Mouse (Mus musculus) forebrain, embryonic 15.5 days (tissue): ENCODE measurements around the gene Eif3a. TPM values are rescaled to one million over a fixed set of nuclear protein-coding genes. Genes with fewer than 3 reads are reported as not detected.
A peak's percentile ranks its signal among the peaks of the same experiment; 100 is the strongest.

Source experiments
- ATAC-seq: fragments of 200-750 bp; cut with Nextera tagmentation; replicated peaks from 2 replicates; pipeline ENCODE4 v1.8.0; 2017; ENCODE audit warnings: mild to moderate bottlenecking, moderate TSS enrichment, moderate library complexity
- H3K27ac ChIP-seq: fragments of 300-500 bp; sonication (generic); replicated peaks from 2 replicates; pipeline ENCODE4 v1.5.1; 2015; ENCODE audit warnings: mild to moderate bottlenecking, inconsistent platforms
- H3K27me3 ChIP-seq: fragments of 300-500 bp; sonication (generic); 2 replicates; pipeline ENCODE4 v1.6.1; 2015; ENCODE audit warnings: inconsistent platforms
- H3K36me3 ChIP-seq: fragments of 300-500 bp; sonication (generic); 2 replicates; pipeline ENCODE4 v1.6.1; 2015; ENCODE audit warnings: mild to moderate bottlenecking, inconsistent platforms
- H3K4me1 ChIP-seq: fragments of 300-500 bp; sonication (generic); 2 replicates; pipeline ENCODE4 v1.6.1; 2015; ENCODE audit warnings: inconsistent platforms
- H3K4me2 ChIP-seq: fragments of 300-500 bp; sonication (generic); replicated peaks from 2 replicates; pipeline ENCODE4 v1.6.1; 2015; ENCODE audit warnings: mild to moderate bottlenecking, inconsistent platforms
- H3K4me3 ChIP-seq: fragments of 300-500 bp; sonication (generic); 2 replicates; pipeline ENCODE4 v1.5.1; 2015; ENCODE audit warnings: mild to moderate bottlenecking, inconsistent platforms
- H3K9ac ChIP-seq: fragments of 300-500 bp; sonication (generic); replicated peaks from 2 replicates; pipeline ENCODE4 v1.6.1; 2015; ENCODE audit warnings: mild to moderate bottlenecking, inconsistent platforms
- H3K9me3 ChIP-seq: fragments of 300-500 bp; sonication (generic); 2 replicates; pipeline ENCODE4 v1.6.1; 2016; ENCODE audit warnings: inconsistent platforms
- WGBS: fragments of 180-500 bp; shearing (Covaris S2); methylation state at CpG from one replicate; pipeline ENCODE4 v1.1.7; 2015; ENCODE audit warnings: mixed read lengths; 5-methylcytosine and 5-hydroxymethylcytosine counted together
- polyA plus RNA-seq: library from polyadenylated mRNA; unstranded; fragments of >200 nt; fragmentation: Nextera tagmentation; extraction: Ambion mirVana; gene quantifications from 2 replicates; pipeline ENCODE4 v1.2.1, GENCODE M21; 2015

Gene Eif3a
- polyA plus RNA-seq, 1 experiment from 2014 or later = 110 TPM

- H3K4me3 ChIP-seq = no peak overlapping the region
- WGBS = 94% methylated on average over 2 of the region's 2 CpGs
- H3K27ac ChIP-seq = no peak overlapping the region
- H3K9me3 ChIP-seq = no peaks in the 10 kb centered on the region
- H3K27me3 ChIP-seq = no peaks in the 10 kb centered on the region
- no peaks in the 10 kb centered on the region for H3K36me3 ChIP-seq
- peaks cover 16% of the 10 kb centered on the region for H3K4me1 ChIP-seq
- no peak overlapping the region for H3K4me2 ChIP-seq
- H3K9ac ChIP-seq = no peak overlapping the region
- ATAC-seq = no peak
Observed at GRCm38 (mm10) chr19:60793170-60793707, 2.8 kb upstream of the Eif3a start.

- 11% methylated on average over 9 of the region's 9 CpGs for WGBS
- H3K9me3 ChIP-seq = no peaks in the 10 kb centered on the region
- peak overlapping the region; percentile 55 for H3K4me2 ChIP-seq
- no peaks in the 10 kb centered on the region for H3K36me3 ChIP-seq
- ATAC-seq = 0 out of 2 replicates have a peak, but pooled peaks have one; percentile 18
- H3K4me1 ChIP-seq = peaks cover 34% of the 10 kb centered on the region
- peak overlapping the region; percentile 97 for H3K27ac ChIP-seq
- H3K9ac ChIP-seq = peak overlapping the region; percentile 100
- no peaks in the 10 kb centered on the region for H3K27me3 ChIP-seq
- H3K4me3 ChIP-seq = peak overlapping the region; percentile 100
Observed at GRCm38 (mm10) chr19:60791164-60791563, 706 bp upstream of the Eif3a start.

- WGBS = under 1% methylated on average over 60 of the region's 60 CpGs
- peaks cover 39% of the 10 kb centered on the region for H3K4me1 ChIP-seq
- H3K4me3 ChIP-seq = peak overlapping the region; percentile 100
- no peaks in the 10 kb centered on the region for H3K27me3 ChIP-seq
- H3K36me3 ChIP-seq = no peaks in the 10 kb centered on the region
- H3K9ac ChIP-seq = peak overlapping the region; percentile 100
- H3K9me3 ChIP-seq = no peaks in the 10 kb centered on the region
- peak overlapping the region; percentile 55 for H3K4me2 ChIP-seq
- peak; percentile 77 for ATAC-seq
- H3K27ac ChIP-seq = peak overlapping the region; percentile 97
Observed at GRCm38 (mm10) chr19:60789919-60790506, 445 bp downstream of the Eif3a start.

GRCm38 (mm10) chr19:60789452-60789851 lies 1.0 kb downstream of the Eif3a start:
- 1% methylated on average over 7 of the region's 7 CpGs for WGBS
- peak overlapping the region; percentile 97 for H3K27ac ChIP-seq
- H3K36me3 ChIP-seq = no peaks in the 10 kb centered on the region

GRCm38 (mm10) chr19:60788214-60788960 lies 2.1 kb downstream of the Eif3a start:
- 44% methylated on average over 6 of the region's 6 CpGs for WGBS
- Histone ChIP-seq H3K27ac (no peak overlapping the region), H3K9ac (no peak overlapping the region), H3K27me3 (no peaks in the 10 kb centered on the region), H3K4me2 (peak overlapping the region; percentile 55), H3K9me3 (no peaks in the 10 kb centered on the region), H3K36me3 (no peaks in the 10 kb centered on the region), H3K4me1 (peaks cover 39% of the 10 kb centered on the region), H3K4me3 (peak overlapping the region; percentile 100)
- no peak for ATAC-seq

More at GRCm38 (mm10) chr19:60789452-60789851, 1.0 kb downstream of the Eif3a start:
- Histone ChIP-seq H3K9me3 (no peaks in the 10 kb centered on the region), H3K27me3 (no peaks in the 10 kb centered on the region), H3K9ac (peak overlapping the region; percentile 100), H3K4me3 (peak overlapping the region; percentile 100), H3K4me1 (peaks cover 39% of the 10 kb centered on the region), H3K4me2 (peak overlapping the region; percentile 55)
- no peak for ATAC-seq

GRCm38 (mm10) chr19:60787465-60788150 lies 2.9 kb downstream of the Eif3a start:
- no peaks in the 10 kb centered on the region for H3K36me3 ChIP-seq
- no peak for ATAC-seq
- no peak overlapping the region for H3K9ac ChIP-seq
- no peaks in the 10 kb centered on the region for H3K9me3 ChIP-seq
- no peaks in the 10 kb centered on the region for H3K27me3 ChIP-seq
- H3K4me2 ChIP-seq = peak overlapping the region; percentile 15; the same call in 1 of the 2 replicates
- 56% methylated on average over 2 of the region's 2 CpGs for WGBS
- H3K4me1 ChIP-seq = peaks cover 39% of the 10 kb centered on the region
- H3K4me3 ChIP-seq = no peak overlapping the region
- H3K27ac ChIP-seq = no peak overlapping the region

GRCm38 (mm10) chr19:60784712-60785111 lies 5.7 kb downstream of the Eif3a start:
- no peaks in the 10 kb centered on the region for H3K9me3 ChIP-seq
- WGBS = 68% methylated on average over 1 of the region's 1 CpGs
- H3K4me1 ChIP-seq = peaks cover 36% of the 10 kb centered on the region
- no peak overlapping the region for H3K4me3 ChIP-seq
- H3K4me2 ChIP-seq = no peak overlapping the region
- no peak overlapping the region for H3K9ac ChIP-seq
- no peaks in the 10 kb centered on the region for H3K27me3 ChIP-seq
- ATAC-seq = no peak
- H3K36me3 ChIP-seq = peaks cover 15% of the 10 kb centered on the region
- H3K27ac ChIP-seq = no peak overlapping the region

- no peaks in the 10 kb centered on the region for H3K27me3 ChIP-seq
- no peak overlapping the region for H3K4me3 ChIP-seq
- ATAC-seq = no peak
- H3K27ac ChIP-seq = no peak overlapping the region
- peaks cover 14% of the 10 kb centered on the region for H3K4me1 ChIP-seq
- no peak overlapping the region for H3K9ac ChIP-seq
- H3K9me3 ChIP-seq = no peaks in the 10 kb centered on the region
- H3K4me2 ChIP-seq = no peak overlapping the region
- peaks cover 32% of the 10 kb centered on the region for H3K36me3 ChIP-seq
- 87% methylated on average over 3 of the region's 3 CpGs for WGBS
Observed at GRCm38 (mm10) chr19:60782034-60782433, 8.4 kb downstream of the Eif3a start.

- Histone ChIP-seq H3K36me3 (peaks cover 78% of the 10 kb centered on the region), H3K4me1 (no peaks in the 10 kb centered on the region), H3K4me2 (no peak overlapping the region), H3K27me3 (no peaks in the 10 kb centered on the region), H3K9me3 (no peaks in the 10 kb centered on the region), H3K4me3 (no peak overlapping the region), H3K27ac (no peak overlapping the region), H3K9ac (no peak overlapping the region)
- ATAC-seq = no peak
- 93% methylated on average over 6 of the region's 6 CpGs for WGBS
Observed at GRCm38 (mm10) chr19:60773366-60773765, 17.1 kb downstream of the Eif3a start.

GRCm38 (mm10) chr19:60758896-60759835 lies 31.3 kb downstream of the Eif3a start:
- Histone ChIP-seq H3K36me3 (peaks cover 33% of the 10 kb centered on the region), H3K4me1 (peaks cover 18% of the 10 kb centered on the region), H3K4me3 (no peak overlapping the region), H3K9ac (no peak overlapping the region), H3K27ac (no peak overlapping the region), H3K27me3 (peaks cover 4% of the 10 kb centered on the region; the same call in 1 of the 2 replicates), H3K9me3 (no peaks in the 10 kb centered on the region), H3K4me2 (no peak overlapping the region)
- WGBS = 80% methylated on average over 4 of the region's 4 CpGs
- no peak for ATAC-seq

- Histone ChIP-seq H3K4me2 (peak overlapping the region; percentile 94), H3K9ac (peak overlapping the region; percentile 76), H3K27me3 (peaks cover 4% of the 10 kb centered on the region; the same call in 1 of the 2 replicates), H3K36me3 (peaks cover 15% of the 10 kb centered on the region), H3K27ac (peak overlapping the region; percentile 91), H3K9me3 (no peaks in the 10 kb centered on the region), H3K4me3 (peak overlapping the region; percentile 84), H3K4me1 (peaks cover 18% of the 10 kb centered on the region)
- WGBS = 4% methylated on average over 25 of the region's 25 CpGs
- ATAC-seq = no peak
Observed at GRCm38 (mm10) chr19:60757099-60757785, 33.2 kb downstream of the Eif3a start.
